Mouse (Mus musculus): ENCODE measurements around the gene Gm7075. TPM values are rescaled to one million over a fixed set of nuclear protein-coding genes. Genes with fewer than 3 reads are reported as not detected.

Gm7075 gene
- polyA plus RNA-seq, 1 experiment: not detected

GRCm38 (mm10) chr10:63429023-63429340, 7.4 kb upstream of the Gm7075 start:
- peak overlapping the region; percentile 58 for H3K4me3 ChIP-seq (ENCODE audit: low read depth, low read length)
- TF ChIP-seq CTCF (IDR thresholded peaks at IDR 0.05; ENCODE audit: extremely low read depth, insufficient read length, insufficient replicate concordance, low read depth, low read length): no peak
- no peak for TF ChIP-seq POLR2A (IDR thresholded peaks at IDR 0.05; ENCODE audit: low read depth, low read length)
- WGBS: 2% methylated on average over 11 of the region's 11 CpGs
- H3K4me1 ChIP-seq (ENCODE audit: control insufficient read depth, insufficient read depth, insufficient read length, low read length): no peaks in the 10 kb centered on the region
- no peak overlapping the region for H3K27ac ChIP-seq (ENCODE audit: insufficient read depth, low read depth, low read length)
- no peaks in the 10 kb centered on the region for H3K27me3 ChIP-seq (ENCODE audit: control insufficient read depth, insufficient read depth, low read length)
- H3K36me3 ChIP-seq (ENCODE audit: control insufficient read depth, insufficient read depth, low read length): no peaks in the 10 kb centered on the region

GRCm38 (mm10) chr10:63428243-63429022, 6.8 kb upstream of the Gm7075 start:
- no peaks in the 10 kb centered on the region for H3K27me3 ChIP-seq (ENCODE audit: control insufficient read depth, insufficient read depth, low read length)
- H3K4me3 ChIP-seq (ENCODE audit: low read depth, low read length): peak overlapping the region; percentile 58
- no peak overlapping the region for H3K27ac ChIP-seq (ENCODE audit: insufficient read depth, low read depth, low read length)
- WGBS: 11% methylated on average over 19 of the region's 19 CpGs
- no peak for TF ChIP-seq POLR2A (IDR thresholded peaks at IDR 0.05; ENCODE audit: low read depth, low read length)
- TF ChIP-seq CTCF (IDR thresholded peaks at IDR 0.05; ENCODE audit: extremely low read depth, insufficient read length, insufficient replicate concordance, low read depth, low read length): peak; percentile 11; the same call in 1 of the 2 replicates
- H3K4me1 ChIP-seq (ENCODE audit: control insufficient read depth, insufficient read depth, insufficient read length, low read length): no peaks in the 10 kb centered on the region
- H3K36me3 ChIP-seq (ENCODE audit: control insufficient read depth, insufficient read depth, low read length): no peaks in the 10 kb centered on the region

GRCm38 (mm10) chr10:63427146-63427545, 5.6 kb upstream of the Gm7075 start:
- no peak for TF ChIP-seq CTCF (IDR thresholded peaks at IDR 0.05; ENCODE audit: extremely low read depth, insufficient read length, insufficient replicate concordance, low read depth, low read length)
- TF ChIP-seq POLR2A (IDR thresholded peaks at IDR 0.05; ENCODE audit: low read depth, low read length): no peak
- 82% methylated on average over 8 of the region's 8 CpGs for WGBS
- no peak overlapping the region for H3K27ac ChIP-seq (ENCODE audit: insufficient read depth, low read depth, low read length)
- H3K27me3 ChIP-seq (ENCODE audit: control insufficient read depth, insufficient read depth, low read length): no peaks in the 10 kb centered on the region
- H3K4me1 ChIP-seq (ENCODE audit: control insufficient read depth, insufficient read depth, insufficient read length, low read length): no peaks in the 10 kb centered on the region
- no peak overlapping the region for H3K4me3 ChIP-seq (ENCODE audit: low read depth, low read length)
- H3K36me3 ChIP-seq (ENCODE audit: control insufficient read depth, insufficient read depth, low read length): no peaks in the 10 kb centered on the region

- Histone ChIP-seq H3K4me3 (ENCODE audit: low read depth, low read length) (no peak overlapping the region), H3K27ac (ENCODE audit: insufficient read depth, low read depth, low read length) (no peak overlapping the region), H3K4me1 (ENCODE audit: control insufficient read depth, insufficient read depth, insufficient read length, low read length) (no peaks in the 10 kb centered on the region), H3K27me3 (ENCODE audit: control insufficient read depth, insufficient read depth, low read length) (no peaks in the 10 kb centered on the region), H3K36me3 (ENCODE audit: control insufficient read depth, insufficient read depth, low read length) (no peaks in the 10 kb centered on the region)
- TF ChIP-seq POLR2A (IDR thresholded peaks at IDR 0.05; ENCODE audit: low read depth, low read length) (no peak), CTCF (IDR thresholded peaks at IDR 0.05; ENCODE audit: extremely low read depth, insufficient read length, insufficient replicate concordance, low read depth, low read length) (peak; percentile 36; the same call in 1 of the 2 replicates)
Measured at GRCm38 (mm10) chr10:63424475-63424814, 2.9 kb upstream of the Gm7075 start.

GRCm38 (mm10) chr10:63423591-63424474, 2.2 kb upstream of the Gm7075 start:
- Histone ChIP-seq H3K4me1 (ENCODE audit: control insufficient read depth, insufficient read depth, insufficient read length, low read length) (no peaks in the 10 kb centered on the region), H3K27me3 (ENCODE audit: control insufficient read depth, insufficient read depth, low read length) (no peaks in the 10 kb centered on the region), H3K27ac (ENCODE audit: insufficient read depth, low read depth, low read length) (no peak overlapping the region), H3K36me3 (ENCODE audit: control insufficient read depth, insufficient read depth, low read length) (no peaks in the 10 kb centered on the region), H3K4me3 (ENCODE audit: low read depth, low read length) (no peak overlapping the region)
- 71% methylated on average over 9 of the region's 9 CpGs for WGBS
- no peak for TF ChIP-seq CTCF (IDR thresholded peaks at IDR 0.05; ENCODE audit: extremely low read depth, insufficient read length, insufficient replicate concordance, low read depth, low read length)
- TF ChIP-seq POLR2A (IDR thresholded peaks at IDR 0.05; ENCODE audit: low read depth, low read length): no peak

GRCm38 (mm10) chr10:63422736-63422992, 1.1 kb upstream of the Gm7075 start:
- 91% methylated on average over 5 of the region's 5 CpGs for WGBS
- no peak overlapping the region for H3K27ac ChIP-seq (ENCODE audit: insufficient read depth, low read depth, low read length)
- no peak for TF ChIP-seq CTCF (IDR thresholded peaks at IDR 0.05; ENCODE audit: extremely low read depth, insufficient read length, insufficient replicate concordance, low read depth, low read length)
- TF ChIP-seq POLR2A (IDR thresholded peaks at IDR 0.05; ENCODE audit: low read depth, low read length): no peak

GRCm38 (mm10) chr10:63417061-63417460, 4.5 kb downstream of the Gm7075 start:
- Histone ChIP-seq H3K4me3 (ENCODE audit: low read depth, low read length) (no peak overlapping the region), H3K27me3 (ENCODE audit: control insufficient read depth, insufficient read depth, low read length) (no peaks in the 10 kb centered on the region), H3K36me3 (ENCODE audit: control insufficient read depth, insufficient read depth, low read length) (no peaks in the 10 kb centered on the region), H3K27ac (ENCODE audit: insufficient read depth, low read depth, low read length) (no peak overlapping the region), H3K4me1 (ENCODE audit: control insufficient read depth, insufficient read depth, insufficient read length, low read length) (no peaks in the 10 kb centered on the region)
- TF ChIP-seq CTCF (IDR thresholded peaks at IDR 0.05; ENCODE audit: extremely low read depth, insufficient read length, insufficient replicate concordance, low read depth, low read length): no peak
- TF ChIP-seq POLR2A (IDR thresholded peaks at IDR 0.05; ENCODE audit: low read depth, low read length): no peak
- 57% methylated on average over 5 of the region's 5 CpGs for WGBS

More at GRCm38 (mm10) chr10:63422736-63422992, 1.1 kb upstream of the Gm7075 start:
- H3K27me3 ChIP-seq (ENCODE audit: control insufficient read depth, insufficient read depth, low read length): no peaks in the 10 kb centered on the region
- H3K4me3 ChIP-seq (ENCODE audit: low read depth, low read length): no peak overlapping the region
- no peaks in the 10 kb centered on the region for H3K36me3 ChIP-seq (ENCODE audit: control insufficient read depth, insufficient read depth, low read length)
- no peaks in the 10 kb centered on the region for H3K4me1 ChIP-seq (ENCODE audit: control insufficient read depth, insufficient read depth, insufficient read length, low read length)

All from small intestine, adult 2 months (tissue).